Mouse (Mus musculus) retina, adult 2 months (tissue): ENCODE results near the gene Pde1b.

Source experiments
- DNase-seq: peaks from one replicate; pipeline ENCODE4 v3.0.0-alpha.2; 2012; ENCODE audit warnings: low read depth, low spot score

Gene Pde1b

DNA sequence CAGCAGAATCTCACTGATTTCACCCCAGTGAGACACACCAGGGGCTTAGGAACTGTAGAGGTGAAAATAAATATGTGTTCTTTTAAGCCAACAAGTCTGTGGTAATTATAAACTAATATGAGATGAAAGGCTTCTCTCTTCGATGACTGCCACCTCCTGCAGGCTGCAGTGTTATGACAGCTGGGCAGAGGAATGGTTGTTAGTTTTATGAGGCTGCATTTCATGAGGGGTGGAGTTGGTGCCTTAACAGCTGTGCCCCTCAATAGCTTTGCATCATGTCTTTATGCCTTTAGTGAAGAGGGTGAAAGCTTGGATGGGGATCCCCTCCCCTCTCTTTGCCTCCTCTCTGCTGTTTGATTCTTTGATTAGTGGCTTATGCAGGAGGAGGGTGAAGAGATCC lies 48.2 kb downstream of the Pde1b start:
- no peak for DNase-seq

GRCm38 (mm10) chr15:103552096-103552690 lies 49.4 kb downstream of the Pde1b start:
- no peak for DNase-seq

- DNase-seq, result no peak
These were observed 62.1 kb downstream of the Pde1b start, which contains the start of gene Glycam1 for GRCm38 (mm10) chr15:103564981-103565380. Gene Glycam1 (minus strand): TSS chr15:103565081.
